Mouse (Mus musculus): ENCODE results near the gene Cdc42bpg. TPM values are rescaled to one million over a fixed set of nuclear protein-coding genes. Genes with fewer than 3 reads are reported as not detected.

Cdc42bpg gene
- polyA plus RNA-seq, 1 experiment from 2014 or later: 0.38 TPM

DNA sequence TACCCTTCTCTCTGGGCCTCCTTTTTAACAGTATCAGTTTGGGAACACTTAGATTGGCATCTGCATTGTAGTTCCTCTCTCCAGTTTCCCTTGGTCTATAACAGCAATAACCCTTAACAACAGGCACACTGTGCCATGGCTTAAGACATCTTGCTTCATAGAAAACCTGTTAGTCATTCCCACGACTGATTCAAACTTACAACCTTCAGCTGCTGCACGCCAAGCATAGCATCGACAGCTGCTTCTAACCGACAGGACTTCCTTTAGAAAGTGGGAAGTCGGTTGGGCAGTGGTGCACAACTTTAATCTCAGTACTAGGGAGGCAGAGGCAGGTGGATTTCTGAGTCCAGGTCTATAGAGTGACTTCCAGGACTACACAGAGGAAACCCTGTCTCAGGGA, 24.9 kb downstream of the Cdc42bpg start:
- no peak overlapping the region for H3K27ac ChIP-seq
- no peaks in the 10 kb centered on the region for H3K9me3 ChIP-seq (replicated peaks)

DNA sequence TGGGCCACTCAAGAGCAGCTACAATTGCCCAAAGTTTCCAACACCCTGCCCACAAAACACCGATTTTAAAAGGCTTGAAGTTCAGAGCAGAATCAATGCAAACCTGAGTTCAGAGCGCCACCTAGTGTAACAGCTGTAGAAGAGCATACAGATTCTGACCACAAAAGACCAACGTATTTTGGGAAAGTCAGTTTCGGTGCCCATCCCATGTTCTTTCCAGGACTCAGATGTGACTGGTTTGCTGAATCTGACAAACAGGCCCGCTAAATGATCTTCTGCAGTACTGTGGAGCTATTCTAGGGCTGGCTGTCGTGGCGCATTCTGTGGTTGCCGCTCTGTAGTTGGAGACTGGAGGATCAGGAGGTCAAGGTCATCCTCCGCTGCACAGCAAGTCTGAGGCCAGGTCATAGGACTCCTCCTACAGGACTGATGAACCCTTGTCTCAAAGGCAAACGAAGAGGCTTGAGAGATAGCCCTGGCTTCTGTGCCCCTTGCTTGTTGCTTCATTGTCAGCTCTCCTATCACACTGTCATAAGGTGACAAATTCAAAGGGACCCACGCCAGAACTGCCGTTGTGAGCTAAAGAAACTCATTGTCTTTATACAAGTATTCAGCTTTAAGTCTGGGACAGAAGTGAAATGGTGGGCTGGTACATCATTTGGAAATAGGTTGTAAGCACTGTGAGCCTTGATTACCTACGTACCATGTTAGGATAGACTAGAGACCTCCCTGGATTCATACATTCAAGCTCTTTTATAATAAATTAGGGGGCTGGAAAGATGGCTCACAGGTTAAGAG, 25.7 kb downstream of the Cdc42bpg start:
- Histone ChIP-seq H3K27ac (peak overlapping the region; percentile 72; the same call in 1 of the 2 replicates), H3K9me3 (replicated peaks) (no peaks in the 10 kb centered on the region), H3K4me3 (peak overlapping the region; percentile 19), H3K27me3 (ENCODE audit: low read depth, poor library complexity, severe bottlenecking) (no peaks in the 10 kb centered on the region), H3K36me3 (peaks cover 5% of the 10 kb centered on the region), H3K4me1 (peaks cover 28% of the 10 kb centered on the region)
- DNase-seq (ENCODE audit: low spot score): peak; percentile 71
- 27% methylated on average over 13 of the region's 13 CpGs for WGBS

More for the DNA sequence above, 24.9 kb downstream of the Cdc42bpg start:
- no peak for DNase-seq (ENCODE audit: low spot score)
- 77% methylated on average over 5 of the region's 5 CpGs for WGBS
- Histone ChIP-seq H3K27me3 (ENCODE audit: low read depth, poor library complexity, severe bottlenecking) (no peaks in the 10 kb centered on the region), H3K4me1 (peaks cover 21% of the 10 kb centered on the region), H3K36me3 (no peaks in the 10 kb centered on the region; the same call in 1 of the 2 replicates), H3K4me3 (no peak overlapping the region)

DNA sequence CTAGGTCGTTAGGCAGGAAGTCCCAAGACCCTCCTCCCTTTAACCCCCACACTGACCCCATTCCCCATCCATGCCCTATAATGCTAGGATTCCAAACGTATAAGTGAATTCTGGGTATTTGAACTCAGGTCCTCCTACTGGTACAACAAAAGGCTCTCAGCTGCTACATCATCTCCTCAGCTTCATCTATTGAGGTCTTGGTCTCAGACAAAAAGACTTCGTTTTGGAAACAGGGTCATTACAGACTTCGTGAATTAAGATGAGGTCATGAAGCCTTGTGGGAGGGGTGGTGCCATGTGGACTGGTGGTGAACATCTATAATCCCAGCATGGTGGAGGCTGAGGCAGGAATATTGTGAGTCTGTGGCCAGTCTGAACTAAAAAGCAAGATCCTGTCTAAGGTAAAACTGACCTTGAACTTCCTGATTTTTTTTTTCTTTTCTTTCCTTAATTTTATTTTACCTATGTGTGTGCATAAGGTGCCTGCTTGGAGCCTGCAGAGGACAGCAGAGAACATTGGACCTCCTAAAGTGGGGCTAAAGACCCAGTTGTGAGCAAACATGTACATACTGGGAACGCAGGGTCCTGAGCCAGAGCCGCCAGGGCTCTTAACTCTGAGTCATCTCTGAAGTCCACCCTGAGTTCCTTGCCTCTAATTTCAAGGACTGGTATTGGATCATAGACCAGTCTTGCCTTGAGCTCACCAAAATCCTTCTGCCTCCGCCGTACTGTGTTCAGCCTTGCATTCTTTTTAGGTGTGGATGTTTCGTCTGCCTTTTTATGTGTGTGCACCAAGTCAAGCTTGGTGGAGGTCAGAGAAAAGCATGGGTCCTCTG, 27.7 kb downstream of the Cdc42bpg start:
- peaks cover 37% of the 10 kb centered on the region for H3K4me1 ChIP-seq
- no peaks in the 10 kb centered on the region for H3K27me3 ChIP-seq (ENCODE audit: low read depth, poor library complexity, severe bottlenecking)
- peak overlapping the region; percentile 61 for H3K4me3 ChIP-seq
- peaks cover 25% of the 10 kb centered on the region for H3K36me3 ChIP-seq
- DNase-seq (ENCODE audit: low spot score): no peak
- H3K27ac ChIP-seq: peak overlapping the region; percentile 86
- WGBS: 76% methylated on average over 9 of the region's 9 CpGs
- no peaks in the 10 kb centered on the region for H3K9me3 ChIP-seq (replicated peaks)

DNA sequence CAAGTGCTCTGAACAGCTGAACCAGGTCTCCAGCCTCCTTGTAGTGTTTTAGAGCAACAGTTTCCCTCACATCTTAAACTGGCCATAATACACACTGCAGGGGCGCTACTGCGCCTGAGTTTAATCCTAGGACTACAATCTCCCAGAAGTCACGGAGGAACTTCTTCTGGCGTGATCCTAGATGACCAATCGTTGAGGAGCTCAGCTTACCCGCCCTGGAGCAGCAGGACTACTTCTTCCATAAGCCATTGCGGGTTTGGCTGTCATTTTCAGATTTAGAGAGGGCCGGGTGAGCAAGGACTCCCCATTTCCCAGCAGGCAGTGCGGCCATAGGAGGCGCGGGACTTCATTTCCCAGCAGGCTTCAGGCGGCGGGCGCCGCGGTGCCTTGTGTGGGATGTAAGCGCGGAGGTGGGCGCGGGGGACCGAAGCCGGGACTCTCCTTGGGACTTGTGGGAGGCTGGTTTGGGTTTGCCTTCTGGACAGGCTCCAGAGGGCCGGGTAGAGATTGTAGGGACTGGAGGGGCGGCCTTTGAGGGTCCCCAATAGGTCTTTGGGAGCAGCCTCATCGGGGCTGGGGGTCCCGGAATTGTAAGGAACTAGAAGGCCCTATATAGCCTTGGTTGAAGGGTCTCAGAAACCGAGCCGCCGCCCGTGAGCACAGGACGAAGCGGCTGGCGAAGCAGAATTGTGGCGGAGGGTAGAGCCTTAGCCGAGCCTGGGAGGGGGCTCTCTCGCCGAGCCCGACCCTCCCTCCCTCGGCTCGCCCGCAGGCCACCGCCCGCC, 28.6 kb downstream of the Cdc42bpg start, which contains the start of gene Men1:
Men1 (plus strand) TSS at position 307 of the 785 bp plus-strand sequence.
- peaks cover 37% of the 10 kb centered on the region for H3K4me1 ChIP-seq
- H3K9me3 ChIP-seq (replicated peaks): no peaks in the 10 kb centered on the region
- under 1% methylated on average over 43 of the region's 43 CpGs for WGBS
- H3K27me3 ChIP-seq (ENCODE audit: low read depth, poor library complexity, severe bottlenecking): no peaks in the 10 kb centered on the region
- H3K27ac ChIP-seq: peak within 1 kb of the TSS; percentile 86
- DNase-seq (ENCODE audit: low spot score): peak; percentile 94
- peak within 1 kb of the TSS; percentile 61 for H3K4me3 ChIP-seq
- H3K36me3 ChIP-seq: peaks cover 34% of the 10 kb centered on the region

DNA sequence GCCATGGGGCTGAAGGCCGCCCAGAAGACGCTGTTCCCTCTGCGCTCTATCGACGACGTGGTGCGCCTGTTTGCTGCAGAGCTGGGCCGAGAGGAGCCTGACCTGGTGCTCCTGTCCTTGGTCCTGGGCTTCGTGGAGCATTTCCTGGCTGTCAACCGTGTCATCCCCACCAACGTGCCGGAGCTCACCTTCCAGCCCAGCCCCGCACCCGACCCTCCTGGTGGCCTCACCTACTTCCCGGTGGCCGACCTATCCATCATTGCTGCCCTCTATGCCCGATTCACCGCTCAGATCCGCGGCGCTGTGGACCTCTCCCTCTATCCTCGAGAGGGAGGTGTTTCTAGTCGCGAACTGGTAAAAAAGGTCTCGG, 29.2 kb downstream of the Cdc42bpg start:
- H3K36me3 ChIP-seq: peaks cover 40% of the 10 kb centered on the region
- no peak for DNase-seq (ENCODE audit: low spot score)
- no peaks in the 10 kb centered on the region for H3K27me3 ChIP-seq (ENCODE audit: low read depth, poor library complexity, severe bottlenecking)
- peaks cover 42% of the 10 kb centered on the region for H3K4me1 ChIP-seq
- H3K4me3 ChIP-seq: peak overlapping the region; percentile 61
- H3K27ac ChIP-seq: peak overlapping the region; percentile 86
- no peaks in the 10 kb centered on the region for H3K9me3 ChIP-seq (replicated peaks)
- WGBS: 0% methylated on average over 25 of the region's 25 CpGs

DNA sequence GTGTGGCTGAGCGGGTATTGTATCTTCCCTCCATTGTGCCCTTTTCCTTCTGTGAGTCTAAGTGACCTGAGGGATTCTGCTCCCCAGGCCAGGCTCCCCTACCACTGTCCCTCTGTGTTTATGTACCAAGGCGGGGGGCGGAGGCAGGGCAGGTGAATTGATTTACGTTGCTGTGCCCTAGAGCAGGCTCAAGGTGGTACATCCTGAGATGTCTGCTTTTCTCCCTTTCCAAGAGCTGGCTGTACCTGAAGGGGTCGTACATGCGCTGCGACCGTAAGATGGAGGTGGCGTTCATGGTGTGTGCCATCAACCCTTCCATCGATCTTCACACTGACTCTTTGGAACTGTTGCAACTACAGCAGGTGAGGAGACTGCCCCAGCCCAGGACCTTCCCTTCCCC, 30.7 kb downstream of the Cdc42bpg start:
- H3K4me3 ChIP-seq: peak overlapping the region; percentile 61; the same call in 1 of the 2 replicates
- H3K27me3 ChIP-seq (ENCODE audit: low read depth, poor library complexity, severe bottlenecking): no peaks in the 10 kb centered on the region
- no peak for DNase-seq (ENCODE audit: low spot score)
- no peak overlapping the region for H3K27ac ChIP-seq
- WGBS: 91% methylated on average over 10 of the region's 10 CpGs
- H3K36me3 ChIP-seq: peaks cover 42% of the 10 kb centered on the region
- H3K4me1 ChIP-seq: peaks cover 53% of the 10 kb centered on the region
- no peaks in the 10 kb centered on the region for H3K9me3 ChIP-seq (replicated peaks)

DNA sequence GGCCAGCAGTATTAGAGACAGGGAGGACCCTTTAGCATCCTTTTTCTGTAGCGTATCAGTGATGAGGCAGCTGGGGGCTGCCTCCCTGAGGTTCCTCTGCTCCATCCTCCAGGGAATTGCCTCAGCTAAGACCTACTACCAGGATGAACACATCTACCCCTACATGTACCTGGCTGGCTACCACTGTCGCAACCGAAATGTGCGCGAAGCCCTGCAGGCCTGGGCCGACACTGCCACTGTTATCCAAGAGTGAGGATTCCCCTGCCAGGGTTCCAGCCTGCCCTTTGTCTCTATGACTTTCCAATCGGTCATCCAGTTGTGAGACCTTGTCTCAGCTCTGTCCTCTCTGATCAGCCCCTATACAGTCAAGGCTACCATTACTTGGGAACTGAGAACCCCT, 31.9 kb downstream of the Cdc42bpg start:
- H3K36me3 ChIP-seq: peaks cover 54% of the 10 kb centered on the region
- H3K27ac ChIP-seq: no peak overlapping the region
- H3K4me1 ChIP-seq: peaks cover 63% of the 10 kb centered on the region
- 94% methylated on average over 7 of the region's 7 CpGs for WGBS
- no peak overlapping the region for H3K4me3 ChIP-seq
- no peaks in the 10 kb centered on the region for H3K9me3 ChIP-seq (replicated peaks)
- no peak for DNase-seq (ENCODE audit: low spot score)
- no peaks in the 10 kb centered on the region for H3K27me3 ChIP-seq (ENCODE audit: low read depth, poor library complexity, severe bottlenecking)

DNA sequence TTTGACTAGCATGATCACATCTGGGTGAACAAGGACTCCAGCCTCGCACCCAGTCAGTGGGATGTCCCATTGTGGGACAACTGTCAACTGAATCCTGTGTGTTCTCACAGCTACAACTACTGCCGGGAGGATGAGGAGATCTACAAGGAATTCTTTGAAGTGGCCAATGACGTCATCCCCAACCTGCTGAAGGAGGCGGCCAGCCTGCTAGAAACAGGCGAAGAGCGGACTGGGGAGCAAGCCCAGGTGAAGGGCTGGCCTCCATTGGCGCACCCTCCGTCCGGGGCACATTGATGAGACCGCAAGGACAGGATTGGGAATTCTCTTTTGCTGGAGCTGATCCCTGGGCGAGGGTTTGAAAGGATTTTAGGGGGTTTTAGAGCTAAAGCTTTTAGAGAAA, 32.5 kb downstream of the Cdc42bpg start:
- H3K4me1 ChIP-seq: peaks cover 63% of the 10 kb centered on the region
- peaks cover 59% of the 10 kb centered on the region for H3K36me3 ChIP-seq
- 92% methylated on average over 11 of the region's 11 CpGs for WGBS

DNA sequence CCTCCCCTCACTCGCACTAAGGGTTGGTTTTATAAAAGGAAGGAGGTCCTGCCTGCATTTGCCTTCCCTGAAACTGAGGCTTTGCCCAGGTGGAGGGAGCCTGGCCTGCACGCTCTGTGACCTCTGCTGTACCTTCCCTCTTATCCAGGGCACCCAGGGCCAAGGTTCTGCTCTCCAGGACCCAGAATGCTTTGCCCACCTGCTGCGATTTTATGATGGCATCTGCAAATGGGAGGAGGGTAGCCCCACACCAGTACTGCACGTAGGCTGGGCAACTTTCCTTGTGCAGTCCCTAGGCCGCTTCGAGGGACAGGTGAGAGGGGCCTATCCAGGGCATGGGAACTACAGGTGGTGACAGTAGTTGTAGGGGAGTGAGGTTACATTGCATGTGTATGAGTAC, 32.9 kb downstream of the Cdc42bpg start:
- H3K27me3 ChIP-seq (ENCODE audit: low read depth, poor library complexity, severe bottlenecking): no peaks in the 10 kb centered on the region
- H3K4me1 ChIP-seq: peaks cover 60% of the 10 kb centered on the region
- H3K9me3 ChIP-seq (replicated peaks): no peaks in the 10 kb centered on the region
- no peak overlapping the region for H3K27ac ChIP-seq
- H3K36me3 ChIP-seq: peaks cover 63% of the 10 kb centered on the region
- WGBS: 95% methylated on average over 6 of the region's 6 CpGs
- H3K4me3 ChIP-seq: no peak overlapping the region
- no peak for DNase-seq (ENCODE audit: low spot score)

More for the DNA sequence above, 32.5 kb downstream of the Cdc42bpg start:
- H3K9me3 ChIP-seq (replicated peaks): no peaks in the 10 kb centered on the region
- no peaks in the 10 kb centered on the region for H3K27me3 ChIP-seq (ENCODE audit: low read depth, poor library complexity, severe bottlenecking)
- no peak overlapping the region for H3K27ac ChIP-seq
- H3K4me3 ChIP-seq: no peak overlapping the region
- DNase-seq (ENCODE audit: low spot score): no peak

DNA sequence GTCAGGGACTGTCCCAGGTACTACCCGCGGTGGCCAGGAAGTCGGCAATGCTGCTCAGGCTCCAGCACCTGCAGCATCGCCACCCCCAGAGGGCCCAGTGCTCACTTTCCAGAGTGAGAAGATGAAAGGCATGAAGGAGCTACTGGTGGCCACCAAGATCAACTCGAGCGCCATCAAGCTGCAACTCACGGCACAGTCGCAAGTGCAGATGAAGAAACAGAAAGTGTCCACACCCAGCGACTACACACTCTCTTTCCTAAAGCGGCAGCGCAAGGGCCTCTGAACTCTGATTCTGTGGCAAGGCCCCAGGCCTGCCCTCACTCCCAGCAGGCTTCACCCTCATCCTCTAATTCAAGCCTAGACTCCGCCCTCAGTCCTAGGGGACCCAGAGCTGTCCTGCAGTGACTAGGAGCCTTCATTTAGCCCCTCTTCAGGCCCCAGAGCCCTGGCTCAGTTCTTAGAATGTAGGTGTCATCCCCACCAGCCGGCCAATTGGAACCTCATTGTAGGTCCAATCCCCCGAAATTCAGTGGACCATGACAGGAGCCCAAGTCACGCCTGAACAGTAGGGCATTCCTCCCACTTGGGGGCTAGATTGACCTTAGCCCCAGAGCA, 33.7 kb downstream of the Cdc42bpg start:
- 71% methylated on average over 15 of the region's 15 CpGs for WGBS
- Histone ChIP-seq H3K9me3 (replicated peaks) (no peaks in the 10 kb centered on the region), H3K27me3 (ENCODE audit: low read depth, poor library complexity, severe bottlenecking) (no peaks in the 10 kb centered on the region), H3K4me3 (0 out of 2 replicates have a peak overlapping the region, but pooled peaks have one; percentile 82), H3K27ac (no peak overlapping the region), H3K36me3 (peaks cover 71% of the 10 kb centered on the region), H3K4me1 (peaks cover 53% of the 10 kb centered on the region)
- DNase-seq (ENCODE audit: low spot score): no peak

DNA sequence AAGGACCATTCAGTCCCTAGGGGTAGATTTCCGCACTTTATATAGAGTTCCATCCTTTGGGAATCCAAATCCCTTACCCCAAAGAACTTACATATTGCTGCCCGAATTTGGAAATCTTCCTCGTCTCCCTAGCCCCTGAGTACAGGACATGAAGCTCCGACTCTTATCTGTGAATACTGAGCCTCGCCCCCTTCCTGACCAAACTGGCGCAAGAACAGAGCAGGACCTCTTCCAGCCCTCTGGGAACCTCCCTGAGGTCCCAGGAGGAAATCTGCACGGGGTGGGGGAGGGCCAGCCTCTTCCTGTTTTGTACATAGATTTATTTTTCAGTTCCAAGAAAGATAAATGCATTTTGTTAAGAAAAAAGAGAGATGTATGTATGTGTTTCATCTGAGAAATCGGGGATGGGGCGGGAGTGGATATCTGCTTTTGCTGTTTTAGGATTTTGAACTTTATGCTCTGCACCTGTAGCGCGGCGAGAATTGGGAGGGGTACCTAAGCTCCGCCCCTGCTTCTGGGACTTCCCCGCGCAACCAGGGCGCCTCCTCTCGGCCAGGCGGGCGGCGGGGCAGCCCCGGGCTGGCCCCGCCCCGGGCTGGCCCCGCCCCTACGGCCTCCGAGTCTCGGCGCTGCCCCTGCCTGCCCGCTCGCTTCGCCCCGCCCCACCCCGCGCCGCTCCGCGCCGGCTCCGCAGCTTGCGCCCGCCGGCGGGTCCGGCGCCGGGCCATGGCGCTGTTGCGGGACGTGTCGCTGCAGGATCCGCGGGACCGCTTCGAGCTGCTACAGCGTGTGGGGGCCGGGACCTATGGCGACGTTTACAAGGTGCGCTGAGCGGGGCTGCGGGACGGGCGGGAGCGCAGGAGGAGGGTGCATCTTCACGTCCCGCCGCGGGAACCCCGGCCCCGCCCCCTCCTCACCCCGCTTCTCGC, 34.5 kb downstream of the Cdc42bpg start, which contains the start of gene Map4k2:
Map4k2 (plus strand) TSS at position 612 of the 929 bp plus-strand sequence.
- H3K27ac ChIP-seq: peak within 1 kb of the TSS; percentile 81
- peaks cover 51% of the 10 kb centered on the region for H3K4me1 ChIP-seq

More for the DNA sequence above, 34.5 kb downstream of the Cdc42bpg start, which contains the start of gene Map4k2:
- DNase-seq (ENCODE audit: low spot score): peak; percentile 82
- H3K36me3 ChIP-seq: peaks cover 79% of the 10 kb centered on the region
- no peaks in the 10 kb centered on the region for H3K9me3 ChIP-seq (replicated peaks)
- 8% methylated on average over 72 of the region's 72 CpGs for WGBS
- no peaks in the 10 kb centered on the region for H3K27me3 ChIP-seq (ENCODE audit: low read depth, poor library complexity, severe bottlenecking)
- peak within 1 kb of the TSS; percentile 82 for H3K4me3 ChIP-seq
